Mouse (Mus musculus) mesoderm, embryonic 11.5 days (tissue): ENCODE results near the gene Epc2.

Source experiments
- DNase-seq: peaks from one replicate; pipeline ENCODE4 v3.0.0-alpha.2; 2012; ENCODE audit warnings: low read depth, low spot score

The Epc2 gene

GRCm38 (mm10) chr2:49569862-49570777 is 118.8 kb downstream of the Epc2 start:
- peak; percentile 15 for DNase-seq

DNA sequence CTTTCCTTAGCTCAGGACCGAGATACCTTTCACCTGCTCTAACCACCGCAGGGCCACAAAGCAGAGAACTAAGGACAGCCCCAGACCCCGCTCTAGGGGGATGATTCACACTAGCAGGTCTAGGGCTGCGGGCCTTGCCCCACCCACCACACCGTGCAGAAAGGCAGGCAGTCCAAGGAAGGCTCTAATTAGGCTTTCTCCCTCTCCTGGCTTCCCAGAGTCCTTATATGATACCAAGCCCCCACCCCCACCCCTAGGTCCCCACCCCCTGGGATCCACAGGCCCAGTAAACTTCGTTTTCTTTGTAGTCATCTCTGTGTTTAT is 119.5 kb downstream of the Epc2 start:
- DNase-seq: no peak

DNA sequence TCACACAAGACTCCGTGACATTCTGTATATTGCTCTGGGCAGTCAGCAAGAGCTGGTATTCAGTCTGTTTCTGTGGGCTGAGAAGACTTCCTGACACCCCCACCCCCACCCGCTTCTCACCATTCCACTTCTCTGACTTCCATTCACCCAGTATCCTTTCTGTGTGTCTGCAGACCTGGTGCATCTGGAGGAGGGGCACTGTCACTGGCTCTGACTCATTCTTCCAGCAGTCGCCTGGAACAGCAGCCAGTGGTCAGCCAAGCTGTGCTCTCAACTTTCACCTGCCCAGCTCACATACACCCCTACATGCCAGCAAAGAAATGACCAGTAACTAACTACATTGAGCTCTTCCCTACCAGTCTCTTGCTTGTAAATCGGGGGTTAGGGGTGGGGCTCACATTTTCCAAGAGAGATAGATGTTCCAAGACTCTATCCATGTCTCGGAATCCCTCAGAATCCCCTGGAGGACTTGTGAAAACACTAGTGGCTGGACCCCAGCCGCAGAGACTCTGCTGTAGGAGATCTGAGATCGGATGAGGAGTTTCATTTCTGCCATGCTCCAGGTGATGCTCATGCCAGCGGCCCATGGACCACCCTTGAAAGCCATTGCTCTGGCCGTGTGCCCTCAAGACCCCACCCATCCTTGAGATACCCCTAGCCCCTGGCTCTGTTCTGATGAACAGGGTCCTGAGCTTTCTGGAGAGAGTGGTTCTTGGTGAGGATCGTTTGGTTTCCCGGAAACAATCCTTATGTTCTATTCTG is 120.1 kb downstream of the Epc2 start:
- no peak for DNase-seq

DNA sequence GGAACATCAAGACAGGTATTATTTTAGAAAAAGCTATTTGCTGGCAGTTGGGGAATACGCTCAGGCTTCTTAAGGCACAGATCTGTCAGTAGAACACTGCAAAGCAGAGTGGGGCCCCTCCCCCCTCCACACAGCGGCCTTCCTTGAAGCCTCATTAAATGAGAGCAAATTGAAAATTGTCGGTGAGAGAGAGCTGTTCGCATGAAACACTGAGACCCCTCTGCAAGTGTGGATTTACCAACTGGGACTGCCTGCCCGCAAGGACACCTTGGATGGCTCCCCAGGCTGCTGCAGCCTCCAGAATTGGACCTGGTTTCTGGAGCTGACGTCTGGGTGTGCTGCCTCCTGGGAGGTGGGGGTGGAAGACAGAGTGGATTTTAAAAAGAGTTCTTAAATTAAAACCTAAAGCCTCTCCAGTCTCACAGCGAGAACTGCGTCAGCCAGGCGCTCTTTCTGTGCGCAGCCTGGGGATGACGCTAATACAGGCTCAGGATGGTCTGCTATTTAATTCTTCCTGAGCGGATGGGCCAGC is 120.9 kb downstream of the Epc2 start:
- DNase-seq: no peak

DNA sequence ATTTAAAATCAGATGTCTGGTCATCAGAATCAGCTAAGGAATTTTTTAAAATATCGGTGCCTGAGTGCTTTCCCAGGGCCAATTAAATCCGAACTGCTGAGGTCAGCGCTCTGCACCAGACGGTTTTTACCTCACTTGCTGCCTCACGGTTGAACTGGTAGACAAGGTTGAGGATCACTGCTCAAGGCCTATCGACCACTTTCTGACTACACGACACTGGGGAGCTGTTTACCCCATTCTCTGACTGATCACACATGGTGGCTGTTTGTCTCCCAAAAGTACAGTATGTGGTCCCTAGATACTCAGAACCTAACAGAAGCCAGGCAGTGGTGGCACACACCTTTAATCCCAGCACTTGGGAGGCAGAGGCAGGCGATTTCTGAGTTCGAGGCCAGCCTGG is 121.4 kb downstream of the Epc2 start:
- DNase-seq: no peak

DNA sequence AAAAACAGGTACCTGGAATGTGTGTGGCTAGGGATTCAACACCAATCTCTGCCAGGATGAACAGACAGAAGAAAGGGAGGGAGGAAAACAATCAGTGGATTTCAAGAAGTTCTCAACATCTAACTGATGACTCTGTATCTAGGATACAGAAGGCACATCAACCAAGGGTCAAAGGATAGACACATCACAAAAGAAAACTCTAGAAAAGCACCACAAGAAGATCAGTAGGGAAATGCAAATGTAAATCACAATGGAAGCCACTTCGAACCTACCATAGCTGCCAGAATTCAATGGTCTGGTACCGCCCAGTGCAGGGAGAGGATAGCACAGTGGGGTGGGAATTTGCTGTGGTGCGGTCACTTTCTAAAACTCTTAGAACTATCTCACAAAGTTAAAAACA is 122.0 kb downstream of the Epc2 start:
- no peak for DNase-seq

DNA sequence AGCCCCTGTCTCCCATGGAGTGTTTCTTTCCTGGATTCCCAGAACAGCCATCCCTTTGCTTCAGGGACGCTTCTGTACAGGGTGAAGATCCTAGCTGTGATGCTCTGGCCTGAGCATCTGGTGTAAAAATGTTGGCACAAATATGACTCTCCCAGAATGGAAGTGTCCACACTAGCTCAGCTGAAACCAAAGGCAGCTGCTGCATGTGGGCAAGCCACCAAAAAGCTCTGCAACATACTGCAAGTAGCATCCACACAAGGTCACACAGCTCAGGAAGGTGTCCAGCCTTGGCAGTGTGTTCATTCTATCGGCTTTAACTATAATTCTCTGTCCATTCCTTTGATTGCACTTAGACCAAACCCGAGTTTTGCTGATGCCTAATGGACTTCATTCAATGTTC is 129.3 kb downstream of the Epc2 start:
- no peak for DNase-seq

- DNase-seq: no peak
Observed at GRCm38 (mm10) chr2:49582546-49582945, 131.3 kb downstream of the Epc2 start.

DNA sequence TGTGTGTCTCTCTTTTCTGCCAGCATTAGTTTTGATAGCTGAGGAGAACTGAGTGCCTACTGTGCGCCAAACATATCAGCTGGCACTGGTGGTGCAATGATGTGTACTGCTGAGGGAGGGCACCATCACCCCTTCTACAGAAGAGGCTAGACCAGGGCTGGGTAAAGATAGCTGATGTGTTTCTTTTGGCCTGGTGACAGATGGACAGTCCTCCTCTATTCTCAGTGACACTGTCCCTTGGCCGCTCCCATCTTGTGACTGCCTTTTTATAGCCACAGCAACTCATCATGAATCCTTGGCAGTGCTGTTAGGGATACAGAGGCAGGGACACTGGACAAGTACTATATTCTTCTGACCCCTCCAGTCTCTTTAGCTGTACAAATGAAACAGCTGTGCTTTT is 132.0 kb downstream of the Epc2 start:
- no peak for DNase-seq

GRCm38 (mm10) chr2:49590450-49590849 is 139.2 kb downstream of the Epc2 start:
- DNase-seq: no peak

- no peak for DNase-seq
Observed at GRCm38 (mm10) chr2:49592926-49593325, 141.6 kb downstream of the Epc2 start.

DNA sequence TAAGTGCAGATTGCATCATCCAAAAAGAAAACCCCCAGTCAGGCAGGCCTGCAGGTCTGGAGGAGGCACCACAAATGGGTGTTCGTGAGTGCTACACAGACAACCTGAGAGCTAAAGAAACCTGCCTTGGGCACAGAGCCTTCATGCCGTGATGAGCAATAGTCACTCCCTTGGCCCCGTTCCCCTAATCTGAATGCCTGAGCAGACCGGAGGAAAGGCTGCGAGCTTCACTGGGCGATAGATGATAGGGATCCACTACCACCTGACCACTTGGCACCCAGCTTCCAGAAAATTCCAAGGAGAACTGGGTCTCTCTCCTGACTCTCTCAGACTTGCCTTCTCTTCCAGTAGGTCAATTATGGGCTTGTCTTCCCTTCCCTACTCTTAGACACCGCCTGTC is 143.6 kb downstream of the Epc2 start:
- DNase-seq: no peak

DNA sequence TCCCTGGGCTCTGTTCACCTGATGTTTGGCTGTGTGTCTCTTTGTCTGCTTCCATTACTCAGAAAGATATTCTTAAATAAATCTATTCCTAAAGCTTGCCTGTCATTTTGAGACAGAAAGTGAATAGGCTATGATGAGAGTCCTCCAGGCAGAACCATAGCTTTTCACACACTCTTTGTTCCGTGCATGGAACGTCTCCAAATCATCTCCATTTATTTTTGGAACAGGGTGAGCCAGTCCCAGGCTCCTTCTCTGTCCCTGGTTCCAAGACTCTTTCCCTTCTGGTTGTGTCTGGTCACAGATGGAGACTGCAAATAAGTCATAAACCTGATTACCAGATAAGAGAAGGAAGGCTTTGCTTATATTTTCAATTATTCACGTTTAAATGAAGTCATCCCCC is 145.0 kb downstream of the Epc2 start:
- DNase-seq: no peak

DNA sequence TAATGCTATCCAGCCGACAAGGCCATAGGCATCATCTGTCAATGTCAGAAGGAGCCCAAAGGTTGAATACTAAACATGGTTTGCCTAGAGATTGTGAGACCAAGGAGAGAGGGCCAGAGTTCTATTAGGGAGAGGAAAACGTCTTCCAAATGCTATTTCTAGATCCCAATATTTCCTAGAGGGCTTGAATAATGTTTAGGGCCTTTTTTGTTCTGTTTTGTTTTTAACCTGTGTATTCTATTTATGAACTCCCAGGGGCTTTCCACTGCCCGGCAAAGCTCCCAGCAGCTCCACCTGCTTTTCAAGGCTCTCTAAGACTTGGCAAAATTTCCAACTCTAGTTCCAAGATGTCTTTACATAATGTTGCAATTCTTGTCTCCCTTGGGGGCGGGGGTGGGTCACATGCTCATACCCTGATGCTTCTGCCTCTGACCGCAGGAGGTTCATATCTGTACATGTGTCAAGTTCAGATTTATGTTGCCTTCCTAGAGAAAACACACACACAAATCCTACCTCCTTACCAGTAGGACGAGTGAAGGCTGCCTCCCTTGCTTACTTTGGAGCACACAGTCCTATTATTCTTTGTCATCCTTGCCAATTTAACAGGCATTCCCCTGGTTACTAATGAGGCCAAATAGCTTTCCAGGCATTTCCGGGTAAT is 148.9 kb downstream of the Epc2 start:
- peak; percentile 23 for DNase-seq
